Mouse (Mus musculus): Measurements from ENCODE around the gene Chst13. TPM values are rescaled to one million over a fixed set of nuclear protein-coding genes. Genes with fewer than 3 reads are reported as not detected.

Chst13 gene
- total and polyA plus RNA-seq, 2 experiments from 2014 or later: 0.20 to 0.21 TPM

- no peaks in the 10 kb centered on the region; the same call in 1 of the 2 replicates for H3K4me1 ChIP-seq (ENCODE audit: insufficient read depth, low read length)
- no peak overlapping the region for H3K27ac ChIP-seq
- H3K9me3 ChIP-seq (ENCODE audit: low read length): no peaks in the 10 kb centered on the region
- H3K27me3 ChIP-seq (ENCODE audit: insufficient read depth, low read length): no peaks in the 10 kb centered on the region
- DNase-seq (ENCODE audit: low spot score) (no peak), ATAC-seq (no peak)
- H3K4me3 ChIP-seq (ENCODE audit: low read length): no peak overlapping the region
- no peak overlapping the region for H3K4me2 ChIP-seq (ENCODE audit: low read depth, low read length)
- H3K9ac ChIP-seq (replicated peaks; ENCODE audit: low read length): no peak overlapping the region
- no peak for TF ChIP-seq CTCF (IDR thresholded peaks at IDR 0.05; ENCODE audit: low read depth)
- WGBS: 89% methylated on average over 5 of the region's 5 CpGs
- no peaks in the 10 kb centered on the region for H3K36me3 ChIP-seq (ENCODE audit: insufficient read depth, low read length)
Observed at GRCm38 (mm10) chr6:90320429-90320828, 4.6 kb downstream of the Chst13 start.

DNA sequence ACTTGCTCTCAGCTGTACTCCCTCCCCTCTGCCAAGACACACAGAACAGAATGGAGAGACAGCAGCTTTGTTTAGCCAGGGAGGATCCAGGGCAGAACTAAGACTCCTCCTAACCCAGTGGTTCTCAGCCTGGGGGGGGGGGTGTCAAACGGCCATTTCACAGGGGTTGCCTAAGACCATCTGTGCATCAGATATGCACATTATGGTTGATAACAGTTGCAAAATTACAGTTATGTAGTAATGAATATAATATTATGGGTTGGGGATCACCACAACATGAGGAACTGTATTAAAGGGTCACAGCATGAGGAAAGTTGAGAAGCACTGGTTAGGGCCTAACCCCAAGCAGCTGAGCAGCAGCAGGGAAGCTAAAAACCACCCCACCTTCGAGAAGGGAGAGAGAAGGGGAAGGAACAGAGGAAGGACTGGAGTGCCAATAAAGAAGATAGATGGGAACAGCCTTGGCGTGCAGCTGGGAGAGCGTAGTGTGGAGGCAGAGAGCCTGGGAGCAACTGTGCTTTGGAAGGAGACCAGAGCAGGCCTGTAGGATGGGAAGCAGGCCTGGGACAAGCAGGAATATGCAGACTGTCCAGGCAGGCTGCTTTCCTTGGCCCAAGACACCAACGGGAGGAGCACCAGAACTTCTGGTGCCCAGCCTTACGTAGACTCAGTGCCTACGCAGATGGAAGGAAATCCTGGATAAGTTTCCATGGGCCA is 5.4 kb downstream of the Chst13 start:
- H3K4me3 ChIP-seq (ENCODE audit: low read length): no peak overlapping the region
- DNase-seq (ENCODE audit: low spot score) (no peak), ATAC-seq (no peak)
- WGBS: 63% methylated on average over 7 of the region's 7 CpGs
- no peak overlapping the region for H3K27ac ChIP-seq
- TF ChIP-seq CTCF (IDR thresholded peaks at IDR 0.05; ENCODE audit: low read depth): no peak
- H3K4me1 ChIP-seq (ENCODE audit: insufficient read depth, low read length): no peaks in the 10 kb centered on the region; the same call in 1 of the 2 replicates
- no peak overlapping the region for H3K4me2 ChIP-seq (ENCODE audit: low read depth, low read length)
- H3K27me3 ChIP-seq (ENCODE audit: insufficient read depth, low read length): no peaks in the 10 kb centered on the region
- H3K9me3 ChIP-seq (ENCODE audit: low read length): no peaks in the 10 kb centered on the region
- no peaks in the 10 kb centered on the region for H3K36me3 ChIP-seq (ENCODE audit: insufficient read depth, low read length)
- no peak overlapping the region for H3K9ac ChIP-seq (replicated peaks; ENCODE audit: low read length)

- TF ChIP-seq CTCF (IDR thresholded peaks at IDR 0.05; ENCODE audit: low read depth): no peak
- Histone ChIP-seq H3K9me3 (ENCODE audit: low read length) (no peaks in the 10 kb centered on the region), H3K9ac (replicated peaks; ENCODE audit: low read length) (no peak overlapping the region), H3K4me1 (ENCODE audit: insufficient read depth, low read length) (no peaks in the 10 kb centered on the region; the same call in 1 of the 2 replicates), H3K27me3 (ENCODE audit: insufficient read depth, low read length) (no peaks in the 10 kb centered on the region), H3K4me2 (ENCODE audit: low read depth, low read length) (no peak overlapping the region), H3K27ac (no peak overlapping the region), H3K4me3 (ENCODE audit: low read length) (no peak overlapping the region), H3K36me3 (ENCODE audit: insufficient read depth, low read length) (no peaks in the 10 kb centered on the region)
- ATAC-seq (no peak), DNase-seq (ENCODE audit: low spot score) (no peak)
- 91% methylated on average over 2 of the region's 2 CpGs for WGBS
Observed at GRCm38 (mm10) chr6:90319019-90319418, 6.0 kb downstream of the Chst13 start.

GRCm38 (mm10) chr6:90317510-90318258 is 7.3 kb downstream of the Chst13 start:
- H3K9me3 ChIP-seq (ENCODE audit: low read length): no peaks in the 10 kb centered on the region
- no peak overlapping the region for H3K27ac ChIP-seq
- H3K36me3 ChIP-seq (ENCODE audit: insufficient read depth, low read length): no peaks in the 10 kb centered on the region
- no peak overlapping the region for H3K4me2 ChIP-seq (ENCODE audit: low read depth, low read length)
- DNase-seq (ENCODE audit: low spot score): no peak
- H3K27me3 ChIP-seq (ENCODE audit: insufficient read depth, low read length): no peaks in the 10 kb centered on the region
- H3K9ac ChIP-seq (replicated peaks; ENCODE audit: low read length): no peak overlapping the region
- no peak for ATAC-seq
- H3K4me1 ChIP-seq (ENCODE audit: insufficient read depth, low read length): no peaks in the 10 kb centered on the region
- TF ChIP-seq CTCF (IDR thresholded peaks at IDR 0.05; ENCODE audit: low read depth): 0 out of 2 replicates have a peak, but pooled peaks have one; percentile 14
- 66% methylated on average over 2 of the region's 2 CpGs for WGBS
- no peak overlapping the region for H3K4me3 ChIP-seq (ENCODE audit: low read length)

- no peaks in the 10 kb centered on the region for H3K36me3 ChIP-seq (ENCODE audit: insufficient read depth, low read length)
- H3K4me3 ChIP-seq (ENCODE audit: low read length): no peak overlapping the region
- ATAC-seq (no peak), DNase-seq (ENCODE audit: low spot score) (no peak)
- WGBS: 83% methylated on average over 5 of the region's 5 CpGs
- no peaks in the 10 kb centered on the region for H3K9me3 ChIP-seq (ENCODE audit: low read length)
- no peak overlapping the region for H3K9ac ChIP-seq (replicated peaks; ENCODE audit: low read length)
- no peak for TF ChIP-seq CTCF (IDR thresholded peaks at IDR 0.05; ENCODE audit: low read depth)
- no peak overlapping the region for H3K4me2 ChIP-seq (ENCODE audit: low read depth, low read length)
- H3K27ac ChIP-seq: no peak overlapping the region
- no peaks in the 10 kb centered on the region for H3K27me3 ChIP-seq (ENCODE audit: insufficient read depth, low read length)
- H3K4me1 ChIP-seq (ENCODE audit: insufficient read depth, low read length): no peaks in the 10 kb centered on the region
Observed at GRCm38 (mm10) chr6:90315961-90316360, 9.0 kb downstream of the Chst13 start.

GRCm38 (mm10) chr6:90308839-90309778 is 15.9 kb downstream of the Chst13 start:
- Histone ChIP-seq H3K9ac (replicated peaks; ENCODE audit: low read length) (no peak overlapping the region), H3K4me3 (ENCODE audit: low read length) (no peak overlapping the region), H3K9me3 (ENCODE audit: low read length) (peaks cover 3% of the 10 kb centered on the region; the same call in 1 of the 2 replicates), H3K27ac (no peak overlapping the region), H3K36me3 (ENCODE audit: insufficient read depth, low read length) (no peaks in the 10 kb centered on the region), H3K4me2 (ENCODE audit: low read depth, low read length) (no peak overlapping the region), H3K27me3 (ENCODE audit: insufficient read depth, low read length) (no peaks in the 10 kb centered on the region), H3K4me1 (ENCODE audit: insufficient read depth, low read length) (no peaks in the 10 kb centered on the region)
- ATAC-seq: no peak
- DNase-seq (ENCODE audit: low spot score): no peak
- WGBS: 90% methylated on average over 86 of the region's 87 CpGs
- TF ChIP-seq CTCF (IDR thresholded peaks at IDR 0.05; ENCODE audit: low read depth): no peak
